Mouse (Mus musculus) heart, embryonic 10.5 days (tissue): ENCODE results near the gene Taok3. TPM values are rescaled to one million over a fixed set of nuclear protein-coding genes. Genes with fewer than 3 reads are reported as not detected.
A peak's percentile ranks its signal among the peaks of the same experiment; 100 is the strongest.
"Not testable (repeated sequence)": the region's sequence is repeated elsewhere in the genome, so short reads cannot be mapped to it uniquely, and the experiment has no call there.

Source experiments
- DNase-seq: peaks from one replicate; pipeline ENCODE4 v3.0.0-alpha.2; 2017; ENCODE audit warnings: low spot score
- H3K27ac ChIP-seq: fragments of 300-500 bp; sonication (generic); 2 replicates; pipeline ENCODE4 v1.5.1; 2016; ENCODE audit warnings: mild to moderate bottlenecking
- H3K27me3 ChIP-seq: fragments of 300-500 bp; sonication (generic); 2 replicates; pipeline ENCODE4 v1.6.1; 2016; ENCODE audit warnings: mild to moderate bottlenecking; ENCODE audit not compliant: poor library complexity, insufficient read depth, severe bottlenecking
- H3K36me3 ChIP-seq: fragments of 300-500 bp; sonication (generic); 2 replicates; pipeline ENCODE4 v1.6.1; 2016; ENCODE audit warnings: mild to moderate bottlenecking, moderate library complexity
- H3K4me1 ChIP-seq: fragments of 300-500 bp; sonication (generic); 2 replicates; pipeline ENCODE4 v1.6.1; 2016; ENCODE audit warnings: mild to moderate bottlenecking
- H3K4me3 ChIP-seq: fragments of 300-500 bp; sonication (generic); 2 replicates; pipeline ENCODE4 v1.5.1; 2016; ENCODE audit warnings: mild to moderate bottlenecking, moderate library complexity
- H3K9me3 ChIP-seq: fragments of 300-500 bp; sonication (generic); 2 replicates; pipeline ENCODE4 v1.6.1; 2016; ENCODE audit warnings: mild to moderate bottlenecking, moderate library complexity
- WGBS: fragments of 180-500 bp; shearing (Covaris S2); methylation state at CpG from one replicate; pipeline ENCODE4 v1.1.7; 2016; 5-methylcytosine and 5-hydroxymethylcytosine counted together
- polyA plus RNA-seq: library from polyadenylated mRNA; unstranded; fragments of >200 nt; fragmentation: Nextera tagmentation; extraction: Ambion mirVana; gene quantifications from 2 replicates; pipeline ENCODE4 v1.2.1, GENCODE M21; 2016

The Taok3 gene
- polyA plus RNA-seq, 1 experiment from 2014 or later = 18.6 TPM

DNA sequence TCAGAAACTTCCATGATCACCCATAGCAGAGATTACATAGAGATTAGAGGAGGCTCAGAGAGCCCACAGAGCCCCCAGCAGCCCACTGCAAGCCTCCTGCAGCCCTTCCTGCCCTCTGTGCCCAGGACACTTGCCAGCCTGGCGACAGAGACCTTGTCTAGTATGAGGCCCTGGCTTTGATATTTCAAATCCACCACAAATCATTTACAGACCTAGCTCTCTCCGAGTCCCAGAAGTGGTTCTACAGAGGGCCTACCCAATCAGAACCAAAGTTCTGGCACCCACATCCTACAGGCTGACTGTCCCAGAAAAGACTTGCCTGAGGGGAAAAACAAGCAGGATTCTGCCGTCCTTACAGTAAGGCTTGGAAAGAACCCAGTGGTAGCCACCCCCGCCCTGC, 165.3 kb downstream of the Taok3 start:
- H3K9me3 ChIP-seq = no peaks in the 10 kb centered on the region
- H3K4me1 ChIP-seq = peaks cover 31% of the 10 kb centered on the region
- 85% methylated on average over 4 of the region's 4 CpGs for WGBS
- no peaks in the 10 kb centered on the region for H3K27me3 ChIP-seq
- DNase-seq = no peak
- peaks cover 48% of the 10 kb centered on the region for H3K36me3 ChIP-seq
- H3K27ac ChIP-seq = no peak overlapping the region
- H3K4me3 ChIP-seq = no peak overlapping the region

DNA sequence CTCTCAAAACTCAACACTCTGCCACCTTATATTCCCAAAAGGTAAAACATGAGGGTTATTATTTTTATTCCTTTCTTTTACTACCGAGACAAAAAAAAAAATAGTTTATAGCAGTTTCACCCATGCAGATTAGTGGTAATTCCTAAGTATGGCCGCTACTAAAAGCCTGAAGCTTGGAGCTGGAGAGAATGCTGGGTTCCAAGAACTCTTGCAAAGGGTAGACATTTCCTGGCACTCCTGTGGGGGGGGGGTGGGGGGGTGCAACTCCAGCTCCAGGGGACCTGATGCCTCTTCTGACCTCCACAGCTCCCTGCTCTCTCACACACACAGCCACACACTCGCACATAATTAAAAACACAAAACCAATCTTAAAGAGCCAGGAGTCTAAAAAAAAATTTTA, 166.4 kb downstream of the Taok3 start:
- Histone ChIP-seq H3K4me1 (peaks cover 31% of the 10 kb centered on the region), H3K27me3 (no peaks in the 10 kb centered on the region), H3K4me3 (peak overlapping the region; percentile 89), H3K36me3 (peaks cover 42% of the 10 kb centered on the region), H3K9me3 (no peaks in the 10 kb centered on the region), H3K27ac (peak overlapping the region; percentile 90)
- no peak for DNase-seq
- 47% methylated on average over 3 of the region's 3 CpGs for WGBS

DNA sequence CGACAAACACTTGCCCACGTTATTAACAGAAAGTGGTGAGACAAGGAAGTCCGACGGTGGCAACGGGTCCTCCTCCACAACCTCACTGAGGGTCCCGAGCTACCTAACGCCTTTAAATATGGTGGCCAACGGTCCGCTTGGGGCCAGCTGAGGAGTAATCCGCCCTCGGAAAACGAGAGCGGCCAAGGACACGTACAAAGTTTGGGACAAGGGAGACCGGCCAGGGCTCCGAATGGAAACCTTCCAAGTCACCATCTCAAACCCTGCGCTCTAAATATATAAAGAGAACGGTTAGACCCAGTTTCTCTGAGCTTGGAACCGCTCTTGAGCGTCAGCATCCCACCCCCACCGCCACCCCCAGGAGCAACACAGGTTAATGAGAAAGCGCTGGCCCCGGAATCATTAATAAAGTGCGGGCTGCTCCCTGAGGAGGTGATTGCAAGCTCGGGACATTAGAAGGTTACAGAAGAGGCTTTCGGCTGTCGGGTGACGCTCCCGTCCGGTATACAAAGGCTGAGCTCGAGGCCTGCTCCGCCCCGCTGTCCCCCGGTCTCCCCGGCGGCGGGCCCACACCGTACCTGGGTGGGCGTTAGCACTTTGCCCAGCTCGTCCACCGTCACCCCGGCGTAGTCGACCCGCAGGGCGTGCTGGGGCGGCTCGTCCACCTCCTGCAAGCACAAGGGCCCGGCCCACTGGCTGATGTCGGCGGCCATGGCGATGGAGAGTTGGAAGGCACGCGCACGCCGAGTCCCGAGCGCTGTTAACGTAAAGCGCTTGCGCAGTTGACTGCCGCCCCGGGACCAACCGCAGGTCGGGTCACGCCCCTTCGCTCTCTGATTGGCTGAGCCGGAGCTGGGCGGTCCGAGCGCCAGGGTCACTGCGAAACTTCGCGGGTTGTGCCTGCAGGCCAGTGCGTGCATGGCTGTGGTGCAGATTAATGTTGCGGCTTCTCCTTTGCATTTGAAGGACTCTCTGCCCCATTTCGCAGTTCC, 167.2 kb downstream of the Taok3 start, which contains the start of gene Pebp1:
Gene Pebp1 (minus strand): TSS at position 795 of the 992 bp plus-strand sequence.
- under 1% methylated on average over 77 of the region's 77 CpGs for WGBS
- H3K9me3 ChIP-seq = no peaks in the 10 kb centered on the region
- H3K27me3 ChIP-seq = no peaks in the 10 kb centered on the region
- peaks cover 31% of the 10 kb centered on the region for H3K4me1 ChIP-seq
- peak within 1 kb of the TSS; percentile 89 for H3K4me3 ChIP-seq
- DNase-seq = peak; percentile 98
- H3K36me3 ChIP-seq = peaks cover 33% of the 10 kb centered on the region
- peak within 1 kb of the TSS; percentile 90 for H3K27ac ChIP-seq

DNA sequence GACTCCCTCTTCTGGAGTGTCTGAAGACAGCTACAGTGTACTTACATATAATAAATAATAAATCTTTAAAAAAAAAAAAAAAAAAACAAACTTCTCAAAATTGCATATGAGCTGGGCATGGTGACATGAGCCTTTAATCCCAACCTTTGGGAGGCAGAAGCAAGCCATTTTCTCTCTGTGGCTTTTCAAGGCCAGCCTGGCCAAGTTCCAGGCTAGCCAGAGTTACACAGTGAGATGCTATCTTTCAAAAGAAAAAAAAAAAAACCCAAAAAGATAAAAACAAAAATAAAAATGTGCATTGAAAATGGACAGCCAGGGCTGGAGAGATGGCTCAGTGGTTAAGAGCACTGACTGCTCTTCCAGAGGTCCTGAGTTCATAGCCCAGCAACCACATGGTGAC, 169.7 kb downstream of the Taok3 start:
- Histone ChIP-seq H3K27me3 (no peaks in the 10 kb centered on the region), H3K36me3 (peaks cover 13% of the 10 kb centered on the region), H3K27ac (no peak overlapping the region), H3K4me3 (no peak overlapping the region), H3K9me3 (no peaks in the 10 kb centered on the region), H3K4me1 (peaks cover 29% of the 10 kb centered on the region)
- no peak for DNase-seq

DNA sequence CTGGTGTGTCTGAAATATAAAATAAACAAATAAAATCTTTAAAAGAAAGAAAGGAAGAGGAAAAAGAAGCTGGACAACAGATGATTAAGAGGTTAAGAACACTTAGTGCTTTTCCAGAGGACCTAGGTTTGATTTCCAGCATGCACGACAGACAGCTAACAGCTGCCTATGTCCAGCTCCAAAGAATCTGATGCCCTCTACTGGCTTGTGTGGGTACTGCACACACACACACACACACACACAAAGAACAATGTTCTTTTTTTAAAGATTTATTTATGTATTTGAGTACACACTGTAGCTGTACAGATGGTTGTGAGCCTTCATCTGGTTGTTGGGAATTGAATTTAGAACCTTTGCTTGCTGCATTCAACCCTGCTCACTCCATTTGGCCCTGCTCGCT, 170.2 kb downstream of the Taok3 start:
- H3K36me3 ChIP-seq = peaks cover 9% of the 10 kb centered on the region
- no peaks in the 10 kb centered on the region for H3K27me3 ChIP-seq
- H3K4me1 ChIP-seq = peaks cover 25% of the 10 kb centered on the region
- no peak for DNase-seq
- no peaks in the 10 kb centered on the region for H3K9me3 ChIP-seq
- no peak overlapping the region for H3K27ac ChIP-seq
- 88% methylated on average over 2 of the region's 2 CpGs for WGBS
- H3K4me3 ChIP-seq = no peak overlapping the region

DNA sequence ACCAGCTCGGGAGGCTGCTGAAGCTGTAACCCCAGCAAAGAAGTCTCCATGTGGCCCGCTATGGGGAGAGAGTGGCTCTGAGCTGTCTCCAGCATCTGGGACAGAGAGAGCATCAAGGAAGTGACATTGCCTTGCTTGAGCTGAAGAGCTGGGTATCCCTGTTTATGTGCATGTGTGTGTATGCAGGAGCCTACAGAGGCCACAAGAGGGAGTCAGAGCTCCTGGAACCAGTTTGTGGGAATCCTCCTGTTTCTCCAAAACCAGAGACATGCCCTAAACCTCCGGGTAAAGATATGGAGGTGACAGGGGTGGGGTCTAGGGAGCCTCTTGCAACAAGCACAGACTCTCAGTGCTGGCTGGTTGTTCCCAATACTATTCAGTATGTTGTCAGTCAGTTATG, 171.4 kb downstream of the Taok3 start:
- no peak for DNase-seq
- no peaks in the 10 kb centered on the region for H3K9me3 ChIP-seq
- peaks cover 13% of the 10 kb centered on the region for H3K4me1 ChIP-seq
- no peaks in the 10 kb centered on the region for H3K27me3 ChIP-seq
- no peak overlapping the region for H3K27ac ChIP-seq
- 85% methylated on average over 3 of the region's 3 CpGs for WGBS
- H3K36me3 ChIP-seq = no peaks in the 10 kb centered on the region
- no peak overlapping the region for H3K4me3 ChIP-seq

DNA sequence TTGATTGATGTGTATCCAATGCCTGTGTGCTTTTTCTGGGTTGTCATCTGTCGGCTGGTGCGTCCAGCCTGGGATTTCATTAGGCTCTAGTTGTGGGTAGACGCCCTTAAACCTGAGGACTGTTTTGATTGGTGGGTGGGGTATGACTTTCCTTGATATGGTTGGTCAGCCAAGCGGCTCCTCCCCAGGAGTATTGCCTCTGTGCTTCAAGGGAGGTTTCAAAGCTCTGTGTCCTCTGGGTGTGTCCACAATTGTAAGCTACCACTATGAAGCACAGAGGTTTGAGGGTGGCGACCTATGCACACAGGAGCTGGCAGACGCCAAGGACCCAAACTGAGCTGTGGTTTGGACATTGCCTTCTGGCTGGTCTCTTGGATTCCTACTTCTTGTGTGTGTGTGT, 172.6 kb downstream of the Taok3 start:
- Histone ChIP-seq H3K4me1 (peaks cover 8% of the 10 kb centered on the region), H3K4me3 (no peak overlapping the region), H3K36me3 (no peaks in the 10 kb centered on the region), H3K27me3 (no peaks in the 10 kb centered on the region), H3K27ac (no peak overlapping the region), H3K9me3 (no peaks in the 10 kb centered on the region)
- WGBS = 73% methylated on average over 6 of the region's 6 CpGs
- DNase-seq = no peak

DNA sequence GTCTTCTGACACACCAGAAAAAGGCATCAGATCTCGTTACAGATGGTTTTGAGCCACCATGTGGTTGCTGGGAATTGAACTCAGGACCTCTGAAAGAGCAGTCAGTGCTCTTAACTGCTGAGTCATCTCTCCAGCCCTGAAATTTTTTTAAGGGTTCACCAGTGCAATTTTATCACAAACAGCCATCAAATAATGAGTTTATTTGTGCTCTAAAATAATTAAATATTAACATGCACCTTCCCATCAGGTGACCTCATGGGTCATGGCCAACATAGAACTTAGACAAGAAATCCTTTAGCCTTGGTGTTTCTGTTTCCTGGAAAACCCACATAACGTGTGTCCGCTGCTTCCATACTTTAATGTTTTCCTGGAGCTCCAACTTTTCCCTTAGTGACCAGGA, 173.8 kb downstream of the Taok3 start:
- H3K27ac ChIP-seq, H3K9me3 ChIP-seq, H3K36me3 ChIP-seq, DNase-seq, H3K27me3 ChIP-seq, H3K4me3 ChIP-seq, H3K4me1 ChIP-seq: not testable (repeated sequence)
- WGBS = 82% methylated on average over 3 of the region's 3 CpGs

DNA sequence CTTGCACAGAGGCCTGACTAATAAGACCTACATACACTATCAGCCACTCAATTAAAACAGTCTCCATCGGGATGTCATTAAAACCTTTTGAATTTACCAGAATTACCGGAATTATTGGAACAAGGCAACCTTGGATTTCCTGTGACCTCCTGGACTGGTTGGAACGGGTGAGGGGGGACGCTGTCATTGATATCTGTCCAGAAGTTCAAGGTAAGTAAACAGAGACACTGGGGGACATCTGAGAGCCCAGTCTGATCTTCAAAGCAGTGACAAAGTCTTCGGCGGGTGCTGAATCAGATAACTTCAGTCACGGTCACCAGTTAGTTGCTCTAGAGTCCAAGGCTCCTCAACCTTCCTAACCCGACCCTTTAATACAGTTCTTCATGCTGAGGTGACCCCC, 175.1 kb downstream of the Taok3 start:
- Histone ChIP-seq H3K4me3 (no peak overlapping the region), H3K4me1 (no peaks in the 10 kb centered on the region), H3K27me3 (no peaks in the 10 kb centered on the region), H3K9me3 (no peaks in the 10 kb centered on the region), H3K27ac (no peak overlapping the region), H3K36me3 (no peaks in the 10 kb centered on the region)
- WGBS = 86% methylated on average over 8 of the region's 8 CpGs
- DNase-seq = no peak

DNA sequence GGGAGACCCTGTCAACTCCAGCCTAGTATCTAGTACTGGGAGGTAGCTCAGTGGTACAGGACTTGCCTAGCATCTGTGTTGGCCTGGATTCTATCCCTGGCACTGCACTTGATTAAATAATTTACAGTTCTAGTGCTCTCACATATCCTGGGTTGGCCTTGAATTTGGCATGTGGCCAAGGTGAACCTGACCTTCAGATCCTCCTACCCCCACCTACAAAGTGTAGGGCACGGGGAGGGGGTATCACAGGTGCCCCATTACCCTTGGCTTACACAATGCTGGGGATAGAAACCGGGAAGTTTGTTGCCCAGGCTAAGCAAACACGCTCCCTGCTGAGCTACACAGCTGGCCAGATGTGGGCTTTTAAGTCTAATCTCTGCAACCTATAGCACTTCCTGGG, 183.0 kb downstream of the Taok3 start:
- no peak for DNase-seq
- Histone ChIP-seq H3K4me3 (no peak overlapping the region), H3K27ac (no peak overlapping the region), H3K9me3 (no peaks in the 10 kb centered on the region), H3K4me1 (peaks cover 15% of the 10 kb centered on the region), H3K36me3 (no peaks in the 10 kb centered on the region), H3K27me3 (no peaks in the 10 kb centered on the region)
- 58% methylated on average over 3 of the region's 3 CpGs for WGBS

DNA sequence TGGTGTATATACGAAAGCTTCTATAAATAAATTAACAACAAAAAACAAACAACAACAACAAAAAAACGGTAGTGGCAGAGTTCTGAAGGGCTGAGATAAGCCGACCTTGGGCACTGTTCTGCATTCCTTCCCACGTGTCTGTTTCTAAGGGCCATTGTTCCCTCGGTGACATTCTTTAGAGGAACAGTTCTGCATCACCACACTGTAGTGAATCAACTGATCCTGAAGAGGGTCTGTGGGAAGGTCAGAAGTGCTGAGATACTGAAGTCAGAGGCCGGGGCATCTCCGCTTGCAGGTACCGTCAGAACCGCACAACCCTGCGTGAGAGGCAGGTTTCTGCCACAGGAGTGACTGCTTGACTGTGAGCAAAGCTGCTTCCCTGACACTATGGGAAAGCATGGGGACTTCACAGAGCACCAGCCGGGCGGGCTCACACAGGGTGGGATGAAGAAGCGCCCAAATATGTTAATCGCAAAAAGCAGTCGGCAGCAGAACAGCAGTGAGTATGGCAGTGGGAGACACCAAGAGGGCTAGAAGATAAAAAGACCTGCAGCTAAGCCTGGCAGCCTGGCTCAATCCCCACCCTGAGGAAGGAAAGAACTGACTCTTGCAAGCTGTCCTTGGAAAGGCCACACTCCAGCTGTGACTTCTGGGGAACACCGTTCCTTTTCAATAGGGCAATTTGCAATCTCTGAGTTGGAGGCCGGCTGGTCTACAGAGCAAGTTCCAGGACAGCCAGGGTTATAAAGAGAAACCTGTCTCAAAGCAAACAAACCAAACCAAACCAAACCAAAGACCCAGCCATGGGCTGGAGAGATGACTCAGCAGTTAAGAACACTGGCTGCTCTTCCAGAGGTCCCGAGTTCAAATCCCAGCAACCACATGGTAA, 184.0 kb downstream of the Taok3 start:
- H3K36me3 ChIP-seq = no peaks in the 10 kb centered on the region
- no peak for DNase-seq
- no peaks in the 10 kb centered on the region for H3K9me3 ChIP-seq
- WGBS = 39% methylated on average over 18 of the region's 18 CpGs
- H3K27me3 ChIP-seq = no peaks in the 10 kb centered on the region
- H3K4me1 ChIP-seq = peaks cover 15% of the 10 kb centered on the region
- H3K27ac ChIP-seq = peak overlapping the region; percentile 62; the same call in 1 of the 2 replicates
- H3K4me3 ChIP-seq = no peak overlapping the region

DNA sequence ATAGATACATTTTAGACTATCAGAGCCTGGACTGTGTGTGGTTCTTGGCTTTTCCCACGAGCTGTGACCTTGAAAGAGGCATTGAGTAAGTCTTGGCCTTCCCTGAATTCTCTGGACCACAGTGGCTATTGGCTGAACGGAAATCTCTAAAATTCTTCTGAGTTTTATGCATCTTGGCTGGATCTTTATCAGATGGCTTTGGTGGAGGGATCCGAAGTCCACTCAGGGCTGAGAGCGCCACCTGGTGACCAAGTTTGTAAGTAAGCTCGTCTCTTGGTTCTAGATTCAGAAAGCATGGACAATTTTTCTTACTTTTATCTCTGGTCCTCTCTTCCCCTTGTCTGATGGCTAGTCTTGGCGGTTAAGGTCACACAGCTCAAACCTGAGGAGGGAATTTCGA, 185.0 kb downstream of the Taok3 start:
- Histone ChIP-seq H3K4me3 (no peak overlapping the region), H3K9me3 (no peaks in the 10 kb centered on the region), H3K27ac (no peak overlapping the region), H3K27me3 (no peaks in the 10 kb centered on the region), H3K36me3 (no peaks in the 10 kb centered on the region), H3K4me1 (peaks cover 15% of the 10 kb centered on the region)
- 69% methylated on average over 7 of the region's 7 CpGs for WGBS
- no peak for DNase-seq

DNA sequence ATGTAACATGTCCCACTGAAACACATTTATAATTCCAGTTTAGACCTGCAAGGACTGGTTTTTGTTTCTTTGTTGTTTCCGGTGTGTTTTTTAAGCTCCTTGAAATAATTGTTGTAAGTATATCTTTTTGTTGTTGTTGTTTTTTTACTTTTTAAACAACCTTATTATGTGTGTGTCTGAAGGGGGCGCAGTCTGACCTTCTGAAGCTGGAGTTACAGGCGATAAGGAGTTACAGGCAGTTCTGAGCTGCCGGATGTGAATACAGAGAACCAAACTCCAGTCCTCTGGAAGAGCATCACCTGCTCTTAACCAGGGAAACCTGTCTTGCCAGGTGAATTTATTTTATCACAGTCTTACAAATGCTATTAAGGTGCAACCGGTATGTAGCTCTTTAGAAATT, 185.8 kb downstream of the Taok3 start:
- Histone ChIP-seq H3K4me3 (no peak overlapping the region), H3K27ac (no peak overlapping the region)
- 88% methylated on average over 5 of the region's 5 CpGs for whole genome bisulfite sequencing

More for the DNA sequence above, 185.8 kb downstream of the Taok3 start:
- Histone ChIP-seq H3K9me3 (no peaks in the 10 kb centered on the region), H3K27me3 (no peaks in the 10 kb centered on the region), H3K4me1 (peaks cover 15% of the 10 kb centered on the region), H3K36me3 (no peaks in the 10 kb centered on the region)
- no peak for DNase-seq
